Mouse (Mus musculus): ENCODE results near the gene Dnajc11.

GRCm38 (mm10) chr4:151916271-151916670 is 17.2 kb upstream of the Dnajc11 start:
- TF ChIP-seq CTCF (IDR thresholded peaks at IDR 0.05) (no peak), EP300 (IDR thresholded peaks at IDR 0.05) (no peak)

All from lung, postnatal 0 days (tissue).